Mouse (Mus musculus): Measurements from ENCODE around the gene Zranb3.

- TF ChIP-seq CTCF (IDR thresholded peaks at IDR 0.05; ENCODE audit: control insufficient read depth, insufficient read depth, low read length) (no peak), POLR2A (IDR thresholded peaks at IDR 0.05; ENCODE audit: borderline replicate concordance, control insufficient read depth, low read depth, low read length) (no peak)
Measured at GRCm38 (mm10) chr1:128082800-128083199, 20.0 kb downstream of the Zranb3 start.

All from bone marrow, adult 2 months (tissue).